Mouse (Mus musculus): ENCODE results near the gene Lemd1.
A peak's percentile ranks its signal among the peaks of the same experiment; 100 is the strongest.

Lemd1 gene

DNA sequence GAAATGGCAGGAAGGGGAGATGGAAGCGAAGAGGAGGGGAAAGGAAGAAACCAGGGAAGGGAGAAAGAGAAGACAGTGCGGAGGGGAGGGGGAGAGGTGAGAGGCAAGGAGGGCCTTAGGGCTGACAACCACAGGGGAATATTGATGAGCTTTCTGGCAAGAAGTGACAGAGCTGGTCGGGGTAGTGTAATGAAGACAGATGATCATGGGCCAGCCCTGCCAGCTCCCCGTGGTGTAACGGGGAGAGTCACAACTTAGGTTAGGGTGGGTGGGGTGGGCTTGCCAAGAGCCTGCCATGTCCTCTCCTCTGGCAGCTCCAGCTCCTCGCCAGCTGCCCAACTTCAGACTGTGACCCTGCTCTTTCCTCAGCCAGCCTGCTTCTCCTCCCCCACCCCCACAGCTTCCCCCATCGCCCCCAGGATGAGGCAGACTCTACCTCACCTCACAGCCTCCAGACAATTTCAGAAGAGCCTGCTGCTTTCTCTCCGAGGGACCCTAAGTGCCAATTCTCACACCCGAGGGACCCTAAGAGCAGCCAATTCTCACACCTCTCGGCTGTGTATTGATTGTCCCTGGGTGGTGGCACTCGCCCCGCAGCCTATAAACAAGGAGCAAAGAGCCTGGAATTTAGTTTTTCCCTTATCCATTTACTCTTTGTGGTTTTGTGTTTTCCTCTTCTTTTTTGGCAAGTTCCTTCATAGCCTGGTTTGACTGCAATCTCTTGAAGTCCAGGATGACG is 26.3 kb upstream of the Lemd1 start:
- peak; percentile 1 for DNase-seq (ENCODE audit: low spot score)

DNA sequence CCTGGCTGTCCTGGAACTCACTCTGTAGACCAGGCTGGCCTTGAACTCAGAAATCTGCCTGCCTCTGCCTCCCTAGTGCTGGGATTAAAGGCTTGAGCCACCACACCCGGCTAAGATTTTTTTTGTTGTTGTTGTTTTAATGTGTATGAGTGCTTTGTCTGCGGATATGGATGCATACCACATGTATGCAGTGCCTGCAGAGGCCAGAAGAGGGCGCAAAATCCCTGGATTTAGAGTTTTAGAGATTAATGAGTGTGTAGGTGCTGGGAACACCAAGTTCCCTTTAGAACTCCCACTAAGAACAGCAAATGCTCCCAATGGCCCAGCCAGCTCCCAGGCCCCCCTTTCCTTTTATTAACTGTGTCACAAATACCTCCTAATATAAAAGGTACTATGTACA is 25.4 kb upstream of the Lemd1 start:
- peak; percentile 5 for DNase-seq (ENCODE audit: low spot score)

DNA sequence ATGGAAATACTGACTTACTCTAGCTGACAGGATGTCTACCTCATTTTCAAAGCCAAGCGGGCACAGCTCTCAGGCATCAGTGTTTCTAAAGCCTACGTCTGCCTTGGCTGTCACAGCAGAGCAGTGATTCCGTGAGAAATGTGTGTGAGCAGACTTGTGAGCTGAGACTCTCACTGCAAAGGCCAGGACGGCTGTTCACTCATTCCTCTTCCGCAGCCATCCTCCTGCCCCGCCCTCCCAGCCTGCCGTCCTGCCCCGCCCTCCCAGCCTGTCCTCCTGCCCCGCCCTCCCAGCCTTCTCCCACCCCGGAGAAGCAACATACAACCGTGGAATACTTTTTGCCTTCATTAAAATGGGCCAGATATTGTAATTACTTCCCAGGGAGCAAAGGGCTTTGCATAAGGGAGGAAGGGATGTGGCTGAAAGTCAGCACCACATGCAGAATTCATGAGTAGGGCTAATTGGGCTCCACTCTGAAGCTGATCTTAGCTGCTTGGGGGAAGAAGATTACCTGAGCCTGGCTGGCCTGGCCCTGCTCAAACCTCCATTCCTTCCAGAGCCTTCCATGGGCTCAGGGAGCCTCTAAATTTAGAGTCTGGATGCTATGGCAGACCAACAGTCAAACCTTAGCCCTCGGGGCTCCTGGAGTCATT is 23.0 kb upstream of the Lemd1 start:
- DNase-seq (ENCODE audit: low spot score): peak; percentile 15

DNA sequence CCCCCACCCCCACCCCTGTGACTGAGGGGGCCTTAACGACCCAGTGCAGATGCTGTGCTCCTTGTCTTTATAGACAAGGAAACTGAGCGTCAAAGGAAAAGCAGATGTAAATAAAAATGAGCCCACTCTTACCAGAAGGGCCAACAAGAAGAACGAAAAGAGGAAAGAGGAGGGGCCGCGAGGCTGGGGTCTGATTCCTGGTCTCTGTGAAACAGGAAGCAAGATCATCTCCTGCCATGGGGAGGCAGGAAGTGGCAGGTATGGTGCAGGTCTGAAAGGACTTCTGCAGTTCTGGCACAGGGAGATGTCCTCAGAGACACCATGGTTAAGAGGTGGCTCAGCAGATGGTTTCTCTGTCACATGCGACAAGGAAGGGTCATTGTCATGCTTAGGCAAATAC is 20.5 kb upstream of the Lemd1 start:
- no peak for DNase-seq (ENCODE audit: low spot score)

DNA sequence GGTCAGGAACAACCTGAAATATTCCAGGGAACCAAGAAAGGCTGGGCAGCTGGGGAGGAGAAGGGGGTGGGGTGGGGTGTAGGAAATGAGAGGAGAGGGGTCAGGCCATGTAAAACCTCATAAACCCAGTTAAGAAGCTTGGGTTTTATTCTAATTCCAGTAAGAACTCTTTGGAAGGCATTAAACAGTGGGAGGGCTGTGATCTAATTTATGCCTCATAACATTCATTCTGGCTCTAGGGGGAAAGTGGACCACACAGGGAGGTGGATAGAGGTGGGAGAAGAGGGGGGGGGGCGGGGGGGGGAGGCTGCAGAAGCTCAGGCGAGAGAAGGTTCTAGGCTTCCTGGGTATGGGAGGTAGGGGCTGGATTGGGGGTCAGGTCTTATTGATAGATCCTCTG is 19.6 kb upstream of the Lemd1 start:
- DNase-seq (ENCODE audit: low spot score): no peak

DNA sequence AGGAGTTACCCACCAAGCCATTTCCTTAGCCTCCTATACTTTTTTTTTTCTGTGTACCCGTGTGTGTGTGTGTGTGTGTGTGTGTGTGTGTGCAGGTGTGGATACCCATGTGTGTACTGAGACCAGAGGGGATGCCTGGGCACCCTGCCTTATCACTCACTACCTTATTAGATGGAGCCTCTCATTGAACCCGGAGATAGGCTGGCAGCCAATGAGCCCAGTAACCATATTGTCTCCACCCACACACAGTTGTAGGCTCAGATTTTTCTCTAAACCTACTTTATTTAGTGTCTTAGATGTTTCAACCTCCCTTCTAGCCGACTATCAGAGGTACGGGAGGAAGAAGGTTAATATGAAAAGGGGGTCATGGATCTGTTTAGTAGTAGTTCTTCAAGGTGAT is 4.9 kb upstream of the Lemd1 start:
- DNase-seq (ENCODE audit: low spot score): no peak

DNA sequence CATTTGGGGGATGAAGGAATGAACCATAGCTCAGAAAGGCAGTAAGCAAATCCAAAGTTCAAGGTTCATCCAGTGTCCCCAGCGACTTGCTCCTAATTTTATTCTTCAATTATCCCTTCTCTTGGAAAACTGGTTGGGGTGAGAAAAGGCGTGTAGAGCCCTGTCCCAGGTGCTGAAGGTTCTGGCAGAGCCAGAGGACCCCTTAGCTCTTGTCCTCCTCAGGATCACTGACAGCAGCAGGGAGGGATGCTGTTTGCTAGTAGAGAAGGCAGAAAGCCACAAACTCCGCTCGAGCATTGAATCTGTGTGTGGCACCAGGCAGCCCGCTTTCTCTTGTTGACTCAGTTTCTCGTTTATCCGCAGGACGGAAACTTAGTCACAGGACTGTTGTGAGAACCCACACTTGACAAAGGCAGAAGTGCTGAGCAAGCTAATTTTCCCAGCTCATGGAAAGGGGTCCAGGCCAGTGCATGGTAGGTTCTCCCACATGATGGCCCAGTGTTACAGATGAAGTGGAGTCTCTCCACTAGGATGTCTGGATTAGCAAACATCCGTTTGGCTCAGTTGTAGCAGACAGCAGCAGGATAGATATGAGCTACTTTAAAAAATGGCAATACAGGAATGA is 2.7 kb upstream of the Lemd1 start:
- DNase-seq (ENCODE audit: low spot score): no peak

DNA sequence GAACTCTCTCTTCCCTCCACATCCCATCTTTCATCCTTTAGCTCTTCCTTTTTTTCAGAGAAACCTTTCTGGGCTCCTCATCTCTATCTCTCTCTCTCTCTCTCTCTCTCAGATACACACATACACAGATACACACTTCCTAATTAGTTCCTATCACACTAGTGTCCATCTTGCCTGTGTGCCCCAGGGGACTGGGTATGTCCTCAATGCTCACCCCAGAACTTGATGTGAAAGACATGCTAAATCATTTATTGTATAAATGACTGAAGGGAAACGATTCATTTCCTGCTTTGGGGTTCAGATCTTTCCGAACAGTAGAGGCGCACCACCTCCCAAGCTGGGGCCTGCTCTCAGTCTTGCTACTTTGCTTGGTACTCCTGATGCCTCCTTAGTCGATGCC is 2.0 kb upstream of the Lemd1 start:
- DNase-seq (ENCODE audit: low spot score): no peak

DNA sequence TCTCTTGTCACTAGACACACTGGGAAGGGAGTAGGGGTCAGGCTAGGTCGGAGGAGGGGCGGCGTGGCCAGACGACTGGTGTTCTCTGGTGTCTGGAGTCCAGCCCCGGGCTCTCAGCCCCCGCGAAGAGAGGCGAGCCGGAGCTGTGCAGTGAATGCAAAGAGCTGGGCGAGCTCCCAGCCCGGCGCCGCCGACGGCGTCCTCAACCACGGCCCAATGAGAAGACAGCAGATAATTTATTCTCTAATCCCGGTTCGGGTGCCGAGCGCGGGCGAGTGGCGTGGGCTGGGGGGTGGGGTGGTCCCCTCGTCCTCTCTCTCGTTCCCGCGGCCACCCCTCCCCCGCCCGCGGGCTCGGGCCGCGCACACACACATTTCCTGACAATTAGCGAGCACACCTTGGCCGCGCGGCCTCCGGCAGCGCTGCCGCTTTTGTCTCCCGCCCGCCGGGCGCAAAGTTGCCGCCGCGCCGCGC is 1.2 kb upstream of the Lemd1 start:
- DNase-seq (ENCODE audit: low spot score): peak; percentile 39

DNA sequence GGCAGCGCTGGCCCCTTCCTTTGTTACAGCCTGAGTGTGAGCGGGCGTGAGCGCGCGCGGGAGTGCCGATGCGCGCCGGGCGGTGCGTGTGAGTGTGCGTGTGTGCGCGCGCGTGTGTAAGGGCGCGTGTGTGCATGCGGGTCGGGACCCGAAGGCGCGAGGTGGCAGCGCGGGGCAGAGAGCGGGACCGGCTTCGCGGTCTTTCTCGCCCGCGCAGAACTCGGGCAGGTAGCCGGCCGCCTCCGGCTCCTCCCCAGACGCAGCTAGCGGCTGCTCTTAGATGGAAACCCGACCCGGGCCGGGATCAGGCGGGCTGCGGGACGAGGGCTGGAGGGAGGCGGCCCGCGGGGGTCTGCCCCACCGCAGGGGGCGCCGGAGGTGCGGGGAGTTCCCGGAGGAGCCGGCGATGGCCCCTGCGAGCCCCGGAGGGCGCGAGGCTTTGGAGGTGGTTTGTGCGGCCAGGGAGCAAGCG is 574 bp upstream of the Lemd1 start:
- DNase-seq (ENCODE audit: low spot score): no peak

DNA sequence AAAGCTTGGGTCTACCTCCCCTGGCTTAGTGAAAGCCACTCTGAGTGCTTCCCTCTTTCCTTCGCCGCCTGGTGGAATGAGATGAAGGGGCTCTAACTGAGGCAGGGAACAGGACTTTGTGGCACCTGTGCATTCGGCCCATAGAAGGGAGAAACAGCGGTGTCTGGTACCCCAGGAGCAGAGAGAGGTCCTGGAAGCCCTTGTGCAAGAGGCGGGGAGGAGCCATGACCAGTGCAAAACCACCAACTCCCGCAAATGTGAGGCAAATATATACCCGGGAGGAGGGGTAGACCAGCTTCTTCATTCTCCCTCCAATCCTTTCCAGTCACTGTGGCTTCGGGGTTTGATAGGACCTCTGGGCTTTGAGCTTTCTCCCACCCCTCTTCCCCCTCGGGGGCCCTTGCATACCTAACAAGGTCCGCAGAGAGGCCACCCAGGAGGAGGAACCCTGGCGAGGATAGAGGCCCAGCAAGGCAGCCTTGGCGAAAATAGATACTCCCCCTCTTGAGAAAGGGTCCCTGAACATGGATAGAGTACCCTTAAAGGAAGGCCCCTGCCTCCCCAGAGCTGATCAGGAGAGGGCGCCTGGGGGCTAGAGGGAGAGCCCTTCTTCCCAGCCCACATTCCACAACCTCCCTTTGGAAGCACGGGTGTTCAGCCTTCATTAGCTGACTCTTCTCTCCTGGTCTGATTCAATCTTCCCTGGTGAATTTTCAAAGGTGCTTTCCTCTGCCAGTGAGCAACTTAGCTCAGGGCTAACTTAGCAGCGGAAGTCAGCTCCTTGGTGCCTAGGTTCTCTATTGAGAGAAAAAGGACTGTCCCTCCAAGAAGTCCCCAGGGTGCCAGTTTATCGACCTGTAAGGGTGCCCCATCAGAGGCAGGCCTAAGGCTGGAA is 802 bp downstream of the Lemd1 start:
- no peak for DNase-seq (ENCODE audit: low spot score)

DNA sequence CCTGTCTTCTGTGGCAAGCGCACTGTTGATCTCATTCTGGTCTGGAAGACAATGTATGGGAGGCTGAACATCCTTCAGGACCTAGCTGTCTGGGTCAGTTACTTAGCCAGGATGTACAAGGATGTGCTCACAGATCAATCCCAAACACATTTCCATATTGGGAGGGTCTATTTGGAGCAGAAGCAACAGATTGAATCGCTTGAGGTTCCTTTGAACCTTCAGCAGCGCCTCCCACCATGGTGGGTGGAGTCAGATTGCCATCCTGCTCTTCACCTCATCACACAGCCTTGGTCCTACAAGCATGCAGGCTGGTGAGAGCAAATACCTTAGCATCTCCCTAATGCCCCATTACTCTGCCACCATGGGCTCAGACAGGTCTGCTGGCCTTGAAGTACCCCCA is 2.6 kb downstream of the Lemd1 start:
- DNase-seq (ENCODE audit: low spot score): no peak

DNA sequence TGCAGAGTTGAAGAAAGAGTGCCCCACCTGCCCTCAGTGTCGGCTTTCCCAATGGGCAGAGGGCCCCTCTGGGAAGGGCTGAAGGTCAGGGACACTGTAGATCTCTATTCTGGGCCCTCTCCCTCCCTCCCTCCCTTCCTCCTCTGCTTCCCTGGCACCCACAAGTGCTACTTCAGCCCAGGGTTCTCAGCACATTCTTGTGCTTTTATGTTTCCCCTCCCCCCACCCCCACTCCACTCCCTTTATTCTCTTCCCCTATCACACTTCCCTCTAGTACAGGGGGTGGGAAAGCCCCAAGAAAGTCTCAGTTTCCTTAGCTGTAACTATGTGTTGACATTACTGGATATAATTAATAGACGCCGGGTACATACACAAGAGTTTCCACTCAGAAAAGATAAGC is 3.4 kb downstream of the Lemd1 start:
- no peak for DNase-seq (ENCODE audit: low spot score)

DNA sequence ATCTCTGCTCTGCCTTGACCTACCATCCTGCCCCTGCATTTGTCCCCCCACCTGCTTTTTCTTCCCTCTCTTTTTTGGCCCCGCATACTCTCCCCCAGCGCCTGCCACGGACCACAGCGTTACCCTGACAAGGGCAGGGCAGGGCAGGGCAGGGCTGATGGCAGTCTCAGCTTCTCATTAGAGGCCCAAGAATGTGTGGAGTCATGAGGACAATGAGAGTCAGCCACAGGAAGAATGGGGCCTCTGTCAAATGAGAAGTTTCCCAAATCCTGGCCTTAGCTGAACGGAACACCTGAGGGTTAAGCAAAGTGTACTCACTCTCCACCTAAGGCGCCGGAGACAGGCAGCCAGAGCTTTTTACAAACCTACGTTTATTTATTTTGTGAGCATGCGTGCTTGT is 3.9 kb downstream of the Lemd1 start:
- DNase-seq (ENCODE audit: low spot score): no peak

DNA sequence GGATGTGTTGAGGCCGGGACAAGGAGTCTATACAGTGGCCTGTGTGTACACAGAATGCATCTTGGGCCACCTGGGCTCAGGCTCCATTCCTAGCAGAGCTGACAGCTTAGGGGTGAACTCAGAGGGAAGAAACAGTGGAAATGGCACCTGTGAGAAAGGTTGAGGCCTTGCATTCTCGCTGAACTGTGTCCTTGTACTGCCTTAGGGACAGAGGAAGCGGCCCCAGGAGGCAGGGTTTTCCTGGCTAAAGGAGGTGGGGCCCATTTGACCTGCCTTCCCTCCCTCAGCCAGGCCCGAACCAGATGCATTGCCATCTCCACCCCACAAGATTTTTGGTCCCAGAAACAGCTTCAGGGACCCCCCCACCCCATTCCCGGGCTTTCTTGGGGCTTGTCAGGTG is 4.5 kb downstream of the Lemd1 start:
- no peak for DNase-seq (ENCODE audit: low spot score)

DNA sequence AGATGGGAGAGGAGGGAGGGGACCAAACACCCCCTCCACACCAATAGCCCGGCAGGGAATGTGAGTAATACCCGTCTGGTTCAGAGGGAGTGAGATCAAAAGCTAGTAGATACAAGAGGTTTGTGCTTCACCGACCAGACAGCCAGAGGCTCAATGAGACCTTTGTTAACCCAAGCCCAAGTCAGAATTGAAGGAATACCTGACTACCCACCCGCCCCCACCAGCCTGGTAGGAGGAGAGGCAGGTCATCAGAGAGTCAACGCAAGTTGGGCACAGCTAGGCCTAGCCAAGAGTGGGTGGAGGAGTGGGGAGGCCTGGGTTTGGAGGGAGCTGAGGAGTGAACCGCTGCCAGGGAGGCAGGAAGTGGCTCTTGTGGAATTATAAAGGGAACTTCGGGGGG is 5.1 kb downstream of the Lemd1 start:
- no peak for DNase-seq (ENCODE audit: low spot score)

DNA sequence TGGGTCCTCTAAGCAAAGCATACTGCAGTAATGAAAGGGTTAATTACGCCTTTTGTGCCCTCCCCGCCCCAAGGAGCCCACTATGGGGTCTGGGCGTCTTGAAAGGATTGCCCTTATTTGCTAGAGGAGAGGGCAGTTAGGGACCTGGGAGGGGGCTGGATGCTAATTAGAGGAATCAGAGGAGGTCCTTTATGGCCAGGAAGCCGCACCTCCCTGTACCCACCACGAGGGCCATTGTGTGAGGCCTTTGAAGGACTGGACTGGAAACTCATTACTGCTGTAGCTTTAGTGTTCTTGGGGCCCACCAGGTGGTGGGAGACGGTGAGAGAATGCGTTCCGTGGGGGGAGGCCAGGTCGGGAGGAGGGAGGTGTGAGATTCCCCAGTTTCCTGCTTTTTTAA is 6.4 kb downstream of the Lemd1 start:
- no peak for DNase-seq (ENCODE audit: low spot score)

DNA sequence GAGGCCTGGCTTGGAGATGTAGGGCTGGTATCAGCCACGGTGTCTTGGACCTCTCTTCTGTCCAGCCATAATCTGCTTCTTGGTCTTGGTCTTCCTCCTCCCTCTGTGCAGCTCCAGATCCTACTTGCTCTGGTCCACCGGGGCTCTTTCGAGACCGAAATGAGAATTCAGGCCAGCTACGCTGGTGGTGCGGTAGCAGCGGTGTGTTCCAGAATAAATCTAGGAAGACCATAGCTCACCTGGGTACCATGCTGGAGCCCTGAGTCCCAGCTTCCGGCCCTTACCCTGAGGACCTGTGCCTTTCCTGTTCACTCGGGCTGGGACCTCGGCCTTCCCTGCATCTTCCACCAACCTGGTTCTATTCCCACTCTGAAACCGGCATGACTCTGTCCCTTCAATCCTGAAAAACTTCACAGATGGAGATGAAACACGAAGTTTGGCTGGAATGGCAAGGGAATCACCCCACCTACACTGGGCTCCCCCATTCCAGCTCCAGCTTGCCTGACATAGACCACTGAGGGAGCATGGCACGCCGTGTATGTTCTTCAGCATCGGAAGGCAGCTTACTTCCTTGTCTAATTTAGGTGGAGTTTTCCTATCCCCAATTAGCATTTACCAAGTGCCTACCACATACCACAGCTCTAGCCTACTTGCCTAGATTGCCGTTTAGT is 7.3 kb downstream of the Lemd1 start:
- peak; percentile 1 for DNase-seq (ENCODE audit: low spot score)

DNA sequence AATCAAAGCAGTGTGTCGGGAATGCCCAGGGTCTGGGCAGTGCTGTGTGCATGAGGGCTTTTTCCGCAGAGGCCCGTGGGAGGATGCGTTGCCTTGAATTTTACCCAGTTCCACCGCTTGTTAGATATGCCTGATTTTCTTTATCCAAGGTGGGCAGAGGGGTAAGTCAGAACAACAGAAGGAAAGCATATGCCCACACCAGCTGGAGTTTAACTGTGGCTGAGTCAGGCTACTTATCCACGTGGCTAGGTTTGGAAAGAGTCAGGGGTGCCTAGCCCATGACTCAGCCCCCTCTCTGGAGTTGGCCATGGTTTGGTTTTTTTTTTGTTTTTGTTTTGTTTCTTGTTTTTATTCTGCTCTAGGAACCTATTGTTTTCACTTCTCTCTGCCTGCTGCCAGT is 8.0 kb downstream of the Lemd1 start:
- peak; percentile 2 for DNase-seq (ENCODE audit: low spot score)

DNA sequence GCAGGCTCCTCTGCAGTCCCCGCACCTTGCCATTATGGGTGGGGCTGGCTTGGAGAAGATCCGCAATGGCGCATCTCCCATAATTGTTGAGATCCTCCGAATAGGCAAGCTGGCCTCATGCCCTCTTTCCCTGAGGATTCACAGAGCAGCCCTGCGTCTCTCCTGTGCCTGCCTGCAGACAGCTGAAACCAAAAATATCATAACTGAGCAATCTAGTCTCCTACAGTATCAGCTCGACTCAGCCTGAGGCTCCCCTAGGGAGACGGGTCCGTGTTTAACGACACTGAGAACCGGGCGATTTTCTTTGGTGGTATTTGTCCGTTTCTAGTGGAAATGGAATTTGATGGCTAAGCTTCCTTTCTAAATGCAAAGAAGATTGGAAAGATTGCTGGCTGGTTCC is 8.7 kb downstream of the Lemd1 start:
- no peak for DNase-seq (ENCODE audit: low spot score)

DNA sequence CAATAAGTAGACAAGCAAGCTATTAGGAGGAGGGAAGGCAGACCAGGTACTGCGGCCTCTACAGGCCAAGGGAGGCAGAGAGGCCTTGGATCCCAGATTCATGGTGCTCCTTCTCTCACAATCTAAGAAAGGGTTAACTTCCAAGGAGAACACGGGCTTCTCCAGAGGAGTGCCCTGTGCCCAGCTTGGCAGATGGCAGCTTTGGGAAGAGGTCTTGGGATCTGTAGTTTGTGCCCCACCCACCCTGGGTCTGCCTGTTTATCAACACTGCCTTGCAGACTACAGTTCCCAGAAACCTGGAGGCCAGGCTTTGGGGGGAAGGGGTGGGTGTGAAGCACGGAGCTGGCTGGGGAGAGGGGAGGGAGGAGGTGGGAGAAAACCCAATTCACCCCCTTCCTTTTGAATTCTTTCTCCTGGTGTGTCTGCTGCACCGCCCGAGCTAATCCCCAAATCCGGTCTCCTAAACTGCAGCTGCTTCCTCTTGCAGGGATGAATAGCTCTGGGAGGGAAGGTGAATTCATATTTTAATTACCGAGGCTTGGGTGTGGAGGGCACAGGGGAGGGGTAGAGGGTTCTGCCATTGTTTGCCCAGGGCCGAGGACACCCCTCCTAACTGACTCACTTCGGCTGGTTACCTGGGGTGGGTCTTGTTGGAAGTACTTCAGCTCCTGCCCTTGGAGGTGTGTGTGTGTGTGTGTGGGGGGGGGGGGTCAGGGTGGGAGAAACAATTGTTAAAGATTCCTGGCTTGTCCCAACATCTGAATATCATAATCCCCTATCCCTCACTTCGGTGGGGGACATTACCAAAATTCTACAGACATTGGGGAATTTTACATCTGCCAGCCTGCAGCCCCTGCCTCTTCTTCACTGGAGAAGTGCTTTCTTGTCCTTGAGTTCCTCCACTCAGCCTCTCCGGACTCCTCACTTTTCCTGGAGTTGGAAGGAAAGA is 9.6 kb downstream of the Lemd1 start:
- no peak for DNase-seq (ENCODE audit: low spot score)
